Mouse (Mus musculus): Measurements from ENCODE around the gene Zranb3. TPM values are rescaled to one million over a fixed set of nuclear protein-coding genes. Genes with fewer than 3 reads are reported as not detected.
"Not testable (repeated sequence)": the region's sequence is repeated elsewhere in the genome, so short reads cannot be mapped to it uniquely, and the experiment has no call there.

Zranb3 gene
- polyA plus RNA-seq, 1 experiment: 7.6 TPM

DNA sequence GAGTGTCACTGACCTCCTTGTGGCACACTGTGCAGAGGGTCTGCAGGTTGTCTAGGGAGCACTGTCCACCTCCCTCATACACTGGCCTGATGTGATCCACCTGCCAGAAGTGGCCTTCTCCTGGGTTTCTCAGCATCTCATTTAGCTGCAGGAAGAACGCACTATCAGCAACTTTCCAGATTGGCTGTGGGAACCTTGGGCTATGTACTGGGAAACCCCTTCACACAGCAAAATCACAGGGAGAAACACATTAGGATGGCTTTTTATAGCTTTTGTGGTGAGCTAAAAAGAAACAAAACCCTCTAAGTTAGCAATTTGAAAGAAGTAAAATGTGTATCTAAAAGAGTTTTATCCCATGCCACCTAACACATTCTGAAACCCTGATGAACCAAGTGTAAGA, 146.3 kb downstream of the Zranb3 start:
- TF ChIP-seq CTCF (IDR thresholded peaks at IDR 0.05; ENCODE audit: control insufficient read depth, insufficient read depth, low read length): no peak
- TF ChIP-seq POLR2A (IDR thresholded peaks at IDR 0.05; ENCODE audit: borderline replicate concordance, control insufficient read depth, low read depth, low read length): no peak
- Histone ChIP-seq H3K27ac (ENCODE audit: control insufficient read depth, insufficient read depth, low read depth, low read length, poor library complexity) (no peak overlapping the region), H3K4me1 (ENCODE audit: control insufficient read depth, insufficient read depth, low read length) (no peaks in the 10 kb centered on the region), H3K4me3 (replicated peaks; ENCODE audit: control insufficient read depth, low read depth, low read length) (no peak overlapping the region)
- 88% methylated on average over 1 of the region's 1 CpGs for WGBS

- H3K4me3 ChIP-seq (replicated peaks; ENCODE audit: control insufficient read depth, low read depth, low read length): no peak overlapping the region
- no peak overlapping the region for H3K27ac ChIP-seq (ENCODE audit: control insufficient read depth, insufficient read depth, low read depth, low read length, poor library complexity)
- WGBS: 91% methylated on average over 4 of the region's 4 CpGs
- TF ChIP-seq POLR2A (IDR thresholded peaks at IDR 0.05; ENCODE audit: borderline replicate concordance, control insufficient read depth, low read depth, low read length) (no peak), CTCF (IDR thresholded peaks at IDR 0.05; ENCODE audit: control insufficient read depth, insufficient read depth, low read length) (no peak)
- no peaks in the 10 kb centered on the region for H3K4me1 ChIP-seq (ENCODE audit: control insufficient read depth, insufficient read depth, low read length)
Observed at GRCm38 (mm10) chr1:127954800-127955199, 148.0 kb downstream of the Zranb3 start.

- WGBS: 82% methylated on average over 4 of the region's 4 CpGs
- not testable (repeated sequence) for H3K4me3 ChIP-seq (replicated peaks; ENCODE audit: control insufficient read depth, low read depth, low read length); H3K4me1 ChIP-seq (ENCODE audit: control insufficient read depth, insufficient read depth, low read length); H3K27ac ChIP-seq (ENCODE audit: control insufficient read depth, insufficient read depth, low read depth, low read length, poor library complexity)
Observed at GRCm38 (mm10) chr1:127954198-127954597, 148.6 kb downstream of the Zranb3 start.

DNA sequence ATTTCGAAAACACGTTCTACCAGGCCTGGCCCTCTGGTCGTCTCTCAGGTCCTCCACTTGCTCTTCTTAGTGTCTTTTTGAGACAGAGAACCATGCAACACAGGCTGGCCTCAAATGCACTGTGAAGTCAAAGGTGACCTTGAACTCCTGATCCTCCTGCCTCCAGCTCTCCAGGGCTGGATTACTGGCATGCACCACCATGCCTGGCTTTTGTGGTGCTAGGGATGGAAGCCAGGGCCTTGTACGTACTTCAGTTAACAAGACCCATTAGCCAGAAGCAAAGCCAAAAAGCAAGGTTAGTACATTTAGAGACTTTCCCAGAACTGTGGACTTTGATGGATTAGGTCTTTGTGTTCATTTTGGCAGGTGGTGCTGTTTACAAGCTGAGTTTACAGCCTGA, 150.6 kb downstream of the Zranb3 start:
- TF ChIP-seq POLR2A (IDR thresholded peaks at IDR 0.05; ENCODE audit: borderline replicate concordance, control insufficient read depth, low read depth, low read length) (no peak), CTCF (IDR thresholded peaks at IDR 0.05; ENCODE audit: control insufficient read depth, insufficient read depth, low read length) (no peak)

GRCm38 (mm10) chr1:127948748-127949147, 154.1 kb downstream of the Zranb3 start:
- WGBS: 85% methylated on average over 5 of the region's 5 CpGs
- no peak for TF ChIP-seq CTCF (IDR thresholded peaks at IDR 0.05; ENCODE audit: control insufficient read depth, insufficient read depth, low read length)
- TF ChIP-seq POLR2A (IDR thresholded peaks at IDR 0.05; ENCODE audit: borderline replicate concordance, control insufficient read depth, low read depth, low read length): no peak
- no peak overlapping the region for H3K27ac ChIP-seq (ENCODE audit: control insufficient read depth, insufficient read depth, low read depth, low read length, poor library complexity)
- no peaks in the 10 kb centered on the region for H3K4me1 ChIP-seq (ENCODE audit: control insufficient read depth, insufficient read depth, low read length)
- no peak overlapping the region for H3K4me3 ChIP-seq (replicated peaks; ENCODE audit: control insufficient read depth, low read depth, low read length)

More for the DNA sequence above, 150.6 kb downstream of the Zranb3 start:
- Histone ChIP-seq H3K4me1 (ENCODE audit: control insufficient read depth, insufficient read depth, low read length) (no peaks in the 10 kb centered on the region), H3K27ac (ENCODE audit: control insufficient read depth, insufficient read depth, low read depth, low read length, poor library complexity) (no peak overlapping the region), H3K4me3 (replicated peaks; ENCODE audit: control insufficient read depth, low read depth, low read length) (no peak overlapping the region)
- 82% methylated on average over 4 of the region's 4 CpGs for WGBS

DNA sequence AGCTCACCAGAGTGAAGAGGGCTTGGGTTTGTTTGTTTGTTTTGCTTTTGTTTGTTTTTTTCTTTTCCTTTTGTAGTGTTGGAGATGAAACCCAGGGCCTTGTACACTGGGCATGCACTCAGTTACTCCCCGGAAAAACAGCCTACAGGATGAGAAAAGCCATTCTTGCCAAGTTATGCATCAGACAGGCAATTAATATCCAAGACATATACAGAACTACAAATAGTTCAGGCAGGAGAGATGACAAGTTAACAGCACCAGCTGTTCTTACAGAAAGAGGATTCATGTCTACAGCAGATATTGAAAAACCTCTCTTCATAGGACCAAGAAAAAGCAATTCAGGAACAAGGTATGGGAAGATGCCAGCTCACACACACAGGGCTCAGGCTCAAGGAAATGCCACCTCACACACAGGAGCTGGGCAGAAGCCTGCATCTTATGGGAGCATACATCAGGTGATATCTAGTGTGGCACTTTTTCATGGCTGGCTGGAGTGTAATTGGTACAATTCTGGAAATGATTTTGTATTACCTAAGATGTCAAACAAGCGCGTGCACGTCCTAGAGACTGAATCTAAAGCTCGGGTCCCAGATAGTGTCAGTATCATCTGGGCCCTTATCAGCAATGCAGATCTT, 156.1 kb downstream of the Zranb3 start:
- Histone ChIP-seq H3K27ac (ENCODE audit: control insufficient read depth, insufficient read depth, low read depth, low read length, poor library complexity) (no peak overlapping the region), H3K4me3 (replicated peaks; ENCODE audit: control insufficient read depth, low read depth, low read length) (no peak overlapping the region), H3K4me1 (ENCODE audit: control insufficient read depth, insufficient read depth, low read length) (no peaks in the 10 kb centered on the region)
- 91% methylated on average over 5 of the region's 5 CpGs for WGBS
- TF ChIP-seq CTCF (IDR thresholded peaks at IDR 0.05; ENCODE audit: control insufficient read depth, insufficient read depth, low read length) (no peak), POLR2A (IDR thresholded peaks at IDR 0.05; ENCODE audit: borderline replicate concordance, control insufficient read depth, low read depth, low read length) (no peak)

DNA sequence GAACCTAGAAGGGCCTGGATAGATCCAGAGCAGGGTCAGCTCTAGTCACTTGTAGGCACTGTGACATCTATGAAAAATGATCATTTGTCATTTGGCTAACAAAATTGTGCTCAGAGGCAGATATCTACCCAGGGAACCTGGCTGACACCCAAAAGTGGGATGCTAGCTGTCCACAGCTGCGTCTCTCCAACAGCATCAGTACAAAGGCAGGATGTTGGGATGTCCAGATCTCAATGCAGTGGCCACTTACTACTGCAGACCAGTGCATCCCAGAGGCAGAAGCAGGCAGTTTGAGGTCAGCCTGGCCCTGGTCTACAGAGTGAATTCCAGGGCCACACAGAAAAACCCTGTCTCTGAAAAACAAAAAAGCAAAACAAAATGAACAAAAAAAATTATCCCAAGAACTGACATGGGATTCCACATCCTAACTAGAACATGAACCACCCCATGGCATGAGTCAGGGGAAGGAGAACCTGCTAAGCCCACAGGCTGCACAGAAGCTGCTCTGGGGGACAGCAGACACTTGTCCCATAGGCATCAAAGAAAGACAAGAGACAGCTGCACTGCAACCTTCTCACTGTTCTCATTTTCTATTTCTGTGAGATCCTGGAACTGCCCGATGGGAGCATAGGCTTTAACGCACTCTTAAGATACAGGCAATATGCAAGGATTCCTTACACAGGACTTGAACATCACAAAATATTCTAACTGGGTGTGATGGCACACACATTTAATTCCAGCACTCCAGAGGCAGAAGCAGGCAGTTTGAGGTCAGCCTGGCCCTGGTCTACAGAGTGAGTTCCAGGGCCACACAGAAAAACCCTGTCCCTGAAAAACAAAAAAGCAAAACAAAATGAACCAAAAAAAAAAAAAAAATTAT, 156.9 kb downstream of the Zranb3 start:
- H3K27ac ChIP-seq (ENCODE audit: control insufficient read depth, insufficient read depth, low read depth, low read length, poor library complexity): no peak overlapping the region
- no peak overlapping the region for H3K4me3 ChIP-seq (replicated peaks; ENCODE audit: control insufficient read depth, low read depth, low read length)
- H3K4me1 ChIP-seq (ENCODE audit: control insufficient read depth, insufficient read depth, low read length): no peaks in the 10 kb centered on the region
- 83% methylated on average over 3 of the region's 3 CpGs for WGBS
- TF ChIP-seq POLR2A (IDR thresholded peaks at IDR 0.05; ENCODE audit: borderline replicate concordance, control insufficient read depth, low read depth, low read length) (no peak), CTCF (IDR thresholded peaks at IDR 0.05; ENCODE audit: control insufficient read depth, insufficient read depth, low read length) (no peak)

DNA sequence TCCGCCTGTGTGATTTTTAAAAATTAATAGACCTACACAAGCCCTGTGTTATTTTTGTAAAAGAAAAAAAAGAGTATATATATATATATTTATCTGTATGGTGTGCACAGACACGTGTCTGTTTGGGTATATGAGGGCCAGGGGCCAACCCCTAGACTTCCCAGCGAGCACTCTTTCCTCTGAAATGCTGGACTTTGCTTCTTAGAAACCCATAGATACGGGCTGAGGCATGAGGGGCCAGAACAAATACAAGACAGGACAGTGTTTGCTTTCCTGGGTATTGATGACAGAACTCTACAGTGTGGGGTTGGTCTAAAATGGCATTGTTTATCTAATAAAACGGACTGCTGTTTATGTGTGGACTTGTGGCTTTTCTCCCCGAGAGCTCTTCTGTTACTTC, 159.3 kb downstream of the Zranb3 start:
- no peak overlapping the region for H3K4me3 ChIP-seq (replicated peaks; ENCODE audit: control insufficient read depth, low read depth, low read length)
- H3K27ac ChIP-seq (ENCODE audit: control insufficient read depth, insufficient read depth, low read depth, low read length, poor library complexity): no peak overlapping the region
- no peaks in the 10 kb centered on the region for H3K4me1 ChIP-seq (ENCODE audit: control insufficient read depth, insufficient read depth, low read length)
- 67% methylated on average over 6 of the region's 6 CpGs for WGBS
- TF ChIP-seq POLR2A (IDR thresholded peaks at IDR 0.05; ENCODE audit: borderline replicate concordance, control insufficient read depth, low read depth, low read length) (no peak), CTCF (IDR thresholded peaks at IDR 0.05; ENCODE audit: control insufficient read depth, insufficient read depth, low read length) (no peak)

Measured in bone marrow, adult 2 months (tissue).